Mouse (Mus musculus) embryo, embryonic 10 days (tissue): Measurements from ENCODE around the gene Adh6a.
"Not testable (repeated sequence)": the region's sequence is repeated elsewhere in the genome, so short reads cannot be mapped to it uniquely, and the experiment has no call there.

Experiments
- DNase-seq: peaks from one replicate; pipeline ENCODE4 v3.0.0-alpha.2; 2015; ENCODE audit warnings: low spot score

The Adh6a gene

GRCm38 (mm10) chr3:138325466-138325865 is 12.4 kb downstream of the Adh6a start:
- DNase-seq: no peak

- no peak for DNase-seq
Observed at GRCm38 (mm10) chr3:138333910-138334309, 20.8 kb downstream of the Adh6a start.

GRCm38 (mm10) chr3:138334320-138334719 is 21.2 kb downstream of the Adh6a start:
- DNase-seq: no peak

- no peak for DNase-seq
Observed at GRCm38 (mm10) chr3:138335566-138335965, 22.5 kb downstream of the Adh6a start.

GRCm38 (mm10) chr3:138336104-138336754 is 23.1 kb downstream of the Adh6a start:
- DNase-seq: no peak

GRCm38 (mm10) chr3:138341471-138341870 is 28.4 kb downstream of the Adh6a start, which contains the start of gene Adh6b:
Gene Adh6b (plus strand): TSS chr3:138341775.
- no peak for DNase-seq

- DNase-seq: no peak
Observed at GRCm38 (mm10) chr3:138347041-138347440, 34.0 kb downstream of the Adh6a start.

- no peak for DNase-seq
Observed at GRCm38 (mm10) chr3:138352012-138352809, 39.1 kb downstream of the Adh6a start.

- no peak for DNase-seq
Observed at GRCm38 (mm10) chr3:138358856-138359255, 45.8 kb downstream of the Adh6a start.

GRCm38 (mm10) chr3:138360721-138361120 is 47.6 kb downstream of the Adh6a start:
- DNase-seq: no peak

- DNase-seq: no peak
Observed at GRCm38 (mm10) chr3:138362920-138363319, 49.8 kb downstream of the Adh6a start.

GRCm38 (mm10) chr3:138366181-138366580 is 53.1 kb downstream of the Adh6a start:
- no peak for DNase-seq

GRCm38 (mm10) chr3:138369546-138369945 is 56.5 kb downstream of the Adh6a start:
- DNase-seq: no peak

- not testable (repeated sequence) for DNase-seq
Observed at GRCm38 (mm10) chr3:138370289-138370688, 57.2 kb downstream of the Adh6a start.

- DNase-seq: no peak
Observed at GRCm38 (mm10) chr3:138373920-138374319, 60.8 kb downstream of the Adh6a start.

GRCm38 (mm10) chr3:138375148-138375547 is 62.1 kb downstream of the Adh6a start:
- no peak for DNase-seq
